Mouse (Mus musculus): Measurements from ENCODE around the gene Macrod2. TPM values are rescaled to one million over a fixed set of nuclear protein-coding genes. Genes with fewer than 3 reads are reported as not detected.

The Macrod2 gene
- total and polyA plus RNA-seq, 2 experiments from 2014 or later: 5.5 to 17.4 TPM

- H3K36me3 ChIP-seq (replicated peaks; ENCODE audit: control insufficient read depth, insufficient read depth, low read length): no peaks in the 10 kb centered on the region
- H3K4me3 ChIP-seq (ENCODE audit: low read depth, low read length): peak overlapping the region; percentile 28
- H3K9me3 ChIP-seq (replicated peaks; ENCODE audit: control insufficient read depth, low read length): no peaks in the 10 kb centered on the region
- no peak overlapping the region for H3K9ac ChIP-seq (replicated peaks; ENCODE audit: low read depth, low read length)
- TF ChIP-seq CTCF (IDR thresholded peaks at IDR 0.05; ENCODE audit: low read depth): peak; percentile 76
- no peak for TF ChIP-seq EP300 (IDR thresholded peaks at IDR 0.05; ENCODE audit: low read depth)
- ATAC-seq (ENCODE audit: insufficient read depth, low read depth) (peak; percentile 70; the same call in 1 of the 2 replicates), DNase-seq (ENCODE audit: low spot score) (peak; percentile 85)
- H3K27ac ChIP-seq (ENCODE audit: low read depth): no peak overlapping the region
- WGBS: 8% methylated on average over 8 of the region's 8 CpGs
- peaks cover 3% of the 10 kb centered on the region; the same call in 1 of the 2 replicates for H3K4me1 ChIP-seq (ENCODE audit: control insufficient read depth, insufficient read depth)
- no peaks in the 10 kb centered on the region for H3K27me3 ChIP-seq (ENCODE audit: control insufficient read depth, insufficient read depth, low read length)
- peak overlapping the region; percentile 55 for H3K4me2 ChIP-seq (ENCODE audit: low read depth, low read length)
These were observed 273.2 kb downstream of the Macrod2 start for GRCm38 (mm10) chr2:140668311-140668710.

- no peak for DNase-seq (ENCODE audit: low spot score)
- peaks cover 3% of the 10 kb centered on the region; the same call in 1 of the 2 replicates for H3K4me1 ChIP-seq (ENCODE audit: control insufficient read depth, insufficient read depth)
- no peak for TF ChIP-seq CTCF (IDR thresholded peaks at IDR 0.05; ENCODE audit: low read depth)
- TF ChIP-seq EP300 (IDR thresholded peaks at IDR 0.05; ENCODE audit: low read depth): no peak
- H3K4me2 ChIP-seq (ENCODE audit: low read depth, low read length): peak overlapping the region; percentile 55
- H3K4me3 ChIP-seq (ENCODE audit: low read depth, low read length): no peak overlapping the region
- H3K36me3 ChIP-seq (replicated peaks; ENCODE audit: control insufficient read depth, insufficient read depth, low read length): no peaks in the 10 kb centered on the region
- no peak overlapping the region for H3K9ac ChIP-seq (replicated peaks; ENCODE audit: low read depth, low read length)
- H3K27me3 ChIP-seq (ENCODE audit: control insufficient read depth, insufficient read depth, low read length): no peaks in the 10 kb centered on the region
- no peak overlapping the region for H3K27ac ChIP-seq (ENCODE audit: low read depth)
- no peaks in the 10 kb centered on the region for H3K9me3 ChIP-seq (replicated peaks; ENCODE audit: control insufficient read depth, low read length)
- WGBS: 66% methylated on average over 2 of the region's 2 CpGs
- ATAC-seq (ENCODE audit: insufficient read depth, low read depth): no peak
These were observed 274.0 kb downstream of the Macrod2 start for GRCm38 (mm10) chr2:140669081-140669480.

GRCm38 (mm10) chr2:140669786-140670185 lies 274.7 kb downstream of the Macrod2 start:
- Histone ChIP-seq H3K4me2 (ENCODE audit: low read depth, low read length) (peak overlapping the region; percentile 84; the same call in 1 of the 2 replicates), H3K4me3 (ENCODE audit: low read depth, low read length) (peak overlapping the region; percentile 61), H3K9me3 (replicated peaks; ENCODE audit: control insufficient read depth, low read length) (no peaks in the 10 kb centered on the region), H3K36me3 (replicated peaks; ENCODE audit: control insufficient read depth, insufficient read depth, low read length) (no peaks in the 10 kb centered on the region), H3K9ac (replicated peaks; ENCODE audit: low read depth, low read length) (no peak overlapping the region), H3K27me3 (ENCODE audit: control insufficient read depth, insufficient read depth, low read length) (no peaks in the 10 kb centered on the region), H3K27ac (ENCODE audit: low read depth) (no peak overlapping the region), H3K4me1 (ENCODE audit: control insufficient read depth, insufficient read depth) (peaks cover 3% of the 10 kb centered on the region; the same call in 1 of the 2 replicates)
- DNase-seq (ENCODE audit: low spot score): no peak
- TF ChIP-seq EP300 (IDR thresholded peaks at IDR 0.05; ENCODE audit: low read depth): no peak
- no peak for TF ChIP-seq CTCF (IDR thresholded peaks at IDR 0.05; ENCODE audit: low read depth)
- ATAC-seq (ENCODE audit: insufficient read depth, low read depth): no peak
- WGBS: 66% methylated on average over 2 of the region's 2 CpGs

DNA sequence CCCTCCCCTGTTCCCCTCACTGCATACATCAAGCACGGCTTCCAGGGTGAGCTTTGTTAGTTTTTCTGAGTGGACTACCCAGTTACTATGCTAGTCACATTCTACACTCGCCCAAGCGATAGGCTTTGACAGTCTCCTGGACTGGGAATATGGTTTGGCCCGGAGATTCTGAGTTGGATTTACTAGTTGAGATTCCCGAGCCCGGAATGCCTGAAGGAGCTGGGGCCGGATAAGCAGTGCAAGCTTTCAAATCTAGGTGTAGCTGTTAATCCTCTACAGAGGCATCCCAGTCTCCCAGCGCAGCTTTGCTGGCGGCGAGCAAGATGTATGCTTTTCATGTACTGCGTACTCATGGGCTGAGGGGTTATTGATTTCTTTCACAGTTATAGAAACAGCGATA lies 275.3 kb downstream of the Macrod2 start:
- 3% methylated on average over 12 of the region's 12 CpGs for WGBS
- TF ChIP-seq CTCF (IDR thresholded peaks at IDR 0.05; ENCODE audit: low read depth): no peak
- no peak for TF ChIP-seq EP300 (IDR thresholded peaks at IDR 0.05; ENCODE audit: low read depth)
- no peaks in the 10 kb centered on the region for H3K27me3 ChIP-seq (ENCODE audit: control insufficient read depth, insufficient read depth, low read length)

GRCm38 (mm10) chr2:140670963-140671702 lies 276.0 kb downstream of the Macrod2 start, which contains the start of gene Flrt3:
Flrt3 (minus strand) TSS chr2:140671469.
- Histone ChIP-seq H3K4me2 (ENCODE audit: low read depth, low read length) (peak within 1 kb of the TSS; percentile 84), H3K27ac (ENCODE audit: low read depth) (peak within 1 kb of the TSS; percentile 47; the same call in 1 of the 2 replicates), H3K36me3 (replicated peaks; ENCODE audit: control insufficient read depth, insufficient read depth, low read length) (no peaks in the 10 kb centered on the region), H3K4me3 (ENCODE audit: low read depth, low read length) (peak within 1 kb of the TSS; percentile 61), H3K9me3 (replicated peaks; ENCODE audit: control insufficient read depth, low read length) (no peaks in the 10 kb centered on the region), H3K4me1 (ENCODE audit: control insufficient read depth, insufficient read depth) (peaks cover 3% of the 10 kb centered on the region; the same call in 1 of the 2 replicates), H3K27me3 (ENCODE audit: control insufficient read depth, insufficient read depth, low read length) (no peaks in the 10 kb centered on the region), H3K9ac (replicated peaks; ENCODE audit: low read depth, low read length) (peak within 1 kb of the TSS; percentile 45)
- peak; percentile 96 for ATAC-seq (ENCODE audit: insufficient read depth, low read depth)
- DNase-seq (ENCODE audit: low spot score): peak; percentile 94
- under 1% methylated on average over 26 of the region's 26 CpGs for WGBS
- TF ChIP-seq CTCF (IDR thresholded peaks at IDR 0.05; ENCODE audit: low read depth): peak; percentile 86
- no peak for TF ChIP-seq EP300 (IDR thresholded peaks at IDR 0.05; ENCODE audit: low read depth)

More for the DNA sequence above, 275.3 kb downstream of the Macrod2 start:
- DNase-seq (ENCODE audit: low spot score) (peak; percentile 30), ATAC-seq (ENCODE audit: insufficient read depth, low read depth) (no peak)
- H3K9ac ChIP-seq (replicated peaks; ENCODE audit: low read depth, low read length): peak overlapping the region; percentile 45
- peaks cover 3% of the 10 kb centered on the region; the same call in 1 of the 2 replicates for H3K4me1 ChIP-seq (ENCODE audit: control insufficient read depth, insufficient read depth)
- peak overlapping the region; percentile 84 for H3K4me2 ChIP-seq (ENCODE audit: low read depth, low read length)
- peak overlapping the region; percentile 61 for H3K4me3 ChIP-seq (ENCODE audit: low read depth, low read length)
- no peaks in the 10 kb centered on the region for H3K36me3 ChIP-seq (replicated peaks; ENCODE audit: control insufficient read depth, insufficient read depth, low read length)
- H3K27ac ChIP-seq (ENCODE audit: low read depth): no peak overlapping the region
- H3K9me3 ChIP-seq (replicated peaks; ENCODE audit: control insufficient read depth, low read length): no peaks in the 10 kb centered on the region
